Mouse (Mus musculus): ENCODE measurements around the gene Swap70.

The Swap70 gene

DNA sequence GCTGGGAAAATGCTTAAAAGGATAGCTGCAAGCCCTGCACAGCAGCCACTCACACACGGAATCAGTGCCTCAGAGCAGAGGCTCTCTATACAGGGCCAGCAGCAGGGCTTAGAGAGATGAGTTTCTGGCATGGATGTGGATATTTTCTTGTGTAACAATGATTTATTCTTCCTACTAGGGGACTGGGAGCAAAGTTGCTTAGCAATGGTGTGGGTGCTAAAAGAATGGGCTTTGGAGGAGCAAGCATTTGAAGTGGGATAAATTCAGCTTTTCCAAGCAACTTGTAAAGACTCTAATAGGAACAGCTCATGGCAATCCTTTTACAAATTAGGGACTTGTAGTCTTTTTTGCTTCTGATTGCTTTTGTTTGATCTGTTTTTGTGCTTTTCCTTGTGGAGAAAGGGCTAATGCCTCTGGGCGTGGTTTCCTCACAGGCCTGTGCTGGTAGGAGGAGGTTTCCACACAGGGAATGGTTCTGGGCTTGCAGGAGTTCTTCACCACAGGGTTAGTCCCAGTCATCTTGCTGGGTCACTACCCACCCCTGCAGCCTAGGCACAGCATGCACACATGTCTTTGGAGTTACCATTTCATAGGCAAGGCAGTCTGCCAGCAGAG is 16.4 kb downstream of the Swap70 start:
- in situ Hi-C loops (cut with MboI) = no loop called here

DNA sequence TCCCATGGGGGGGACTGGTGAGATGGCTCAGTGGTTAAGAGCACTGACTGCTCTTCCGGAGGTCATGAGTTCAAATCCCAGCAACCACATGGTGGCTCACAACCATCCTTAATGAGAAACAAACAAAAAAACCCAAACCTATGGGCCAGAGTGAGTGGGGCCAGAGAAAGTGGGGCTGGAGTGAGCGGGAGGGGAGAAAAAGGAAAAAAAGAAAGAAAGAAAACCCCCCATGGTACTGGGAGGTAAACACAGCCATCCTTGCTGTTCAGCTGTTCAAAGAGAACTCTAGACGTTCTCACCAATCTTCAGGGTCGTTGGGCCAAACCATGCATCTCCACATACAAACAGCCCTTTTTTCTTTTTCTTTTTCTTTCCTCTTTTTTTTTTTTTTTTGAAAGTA is 18.1 kb downstream of the Swap70 start:
- in situ Hi-C loops (cut with MboI) = no loop called here

DNA sequence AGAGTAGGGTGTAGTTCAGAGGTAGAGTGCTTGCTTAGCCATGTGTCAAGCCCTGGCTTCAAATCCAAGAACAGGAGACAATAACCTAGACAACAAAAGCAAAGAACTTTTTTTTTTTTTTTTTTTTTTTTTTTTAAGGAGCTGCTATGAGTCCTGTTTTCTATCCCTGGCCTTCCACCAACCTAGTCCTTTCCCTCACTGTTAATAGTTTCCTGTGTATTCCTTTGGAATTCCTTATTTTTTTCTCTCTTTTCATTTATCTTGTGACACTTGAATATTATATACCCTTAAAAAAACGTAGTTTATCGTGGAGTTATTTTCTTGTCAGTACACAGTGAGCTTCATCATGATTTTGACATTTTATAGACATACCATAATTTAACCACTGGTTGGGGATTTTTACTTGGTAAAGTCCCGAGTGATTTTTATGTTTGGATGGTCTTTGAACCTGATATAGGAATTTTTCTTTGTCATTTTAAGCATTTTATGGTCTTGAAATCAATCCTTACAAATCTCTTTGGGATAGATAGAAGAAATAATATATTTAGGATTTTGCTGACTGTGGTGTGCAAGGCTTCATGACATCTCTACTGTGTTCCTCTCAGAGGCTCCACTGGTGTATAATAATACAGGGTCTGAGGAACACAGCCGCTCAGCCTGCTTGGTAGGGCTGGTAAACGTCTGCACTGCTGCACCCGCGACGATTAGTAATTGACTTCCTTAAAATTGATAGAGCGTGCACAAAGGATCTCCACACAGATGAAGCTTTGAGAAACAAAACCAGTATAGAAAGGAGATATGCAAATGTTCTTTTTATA is 20.2 kb downstream of the Swap70 start:
- in situ Hi-C loops (cut with MboI) = no loop called here

- in situ Hi-C loops (cut with MboI) = no loop called here
These were observed 20.7 kb downstream of the Swap70 start for GRCm38 (mm10) chr7:110242290-110242581.

GRCm38 (mm10) chr7:110245128-110245527 is 23.6 kb downstream of the Swap70 start:
- in situ Hi-C loops (cut with MboI) = no loop called here

DNA sequence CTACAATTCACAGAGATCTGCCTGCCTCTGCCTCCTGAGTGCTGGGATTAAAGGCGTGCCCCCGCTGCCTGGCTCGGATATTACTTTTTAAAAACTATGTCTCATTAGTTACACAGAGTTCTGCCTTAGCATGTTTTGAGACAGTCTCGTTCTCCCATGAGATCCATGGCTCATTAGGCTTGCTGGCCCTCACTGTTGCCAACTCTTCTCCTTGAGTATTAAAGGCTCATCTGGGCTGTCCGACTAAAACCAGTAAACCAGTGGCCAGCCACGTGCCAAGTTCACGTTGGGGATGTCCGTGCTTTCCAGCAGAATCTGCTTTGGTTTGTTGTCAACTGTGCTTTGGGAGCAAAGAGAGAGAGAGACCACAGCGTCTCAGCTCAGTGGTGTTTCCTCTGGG is 25.0 kb downstream of the Swap70 start:
- in situ Hi-C loops (cut with MboI) = no loop called here

DNA sequence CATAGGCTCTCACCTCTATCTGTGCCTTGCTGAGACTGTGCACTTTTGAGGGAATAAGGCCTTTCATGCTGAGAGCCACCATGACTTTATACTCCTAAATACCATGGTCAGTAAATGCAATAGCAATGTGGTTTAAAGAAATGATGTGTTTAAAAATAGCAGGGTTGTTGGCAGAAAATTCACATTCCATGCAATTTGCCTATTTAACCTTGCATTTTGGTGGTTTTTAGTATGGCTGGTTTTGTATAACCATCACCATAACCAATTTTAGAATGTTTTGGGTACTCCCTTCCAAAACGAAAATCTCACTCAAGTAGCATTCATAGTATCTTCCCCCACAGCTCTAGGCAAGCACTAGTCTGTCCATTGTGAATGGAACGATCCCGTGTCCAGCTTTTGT is 26.3 kb downstream of the Swap70 start:
- in situ Hi-C loops (cut with MboI) = no loop called here

DNA sequence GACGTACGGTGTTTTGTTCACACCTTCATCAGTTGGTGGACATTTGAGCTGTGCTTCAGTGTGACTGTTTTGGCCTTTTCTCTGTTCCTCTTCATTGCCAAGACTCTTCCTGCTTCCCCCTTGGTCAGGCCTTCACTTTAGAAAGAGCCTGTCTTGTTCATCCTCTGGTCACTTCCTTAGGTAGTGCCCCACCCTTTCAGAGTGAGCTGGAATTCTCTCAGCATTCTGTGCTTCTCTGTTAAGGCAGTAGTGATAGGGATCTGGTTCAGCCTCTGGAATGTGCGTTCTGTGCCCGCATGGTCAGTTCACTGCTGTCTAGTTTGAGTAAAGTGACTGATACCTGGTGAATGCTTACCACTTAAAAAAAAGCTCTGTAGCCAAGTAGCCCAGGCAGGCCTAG is 27.2 kb downstream of the Swap70 start:
- in situ Hi-C loops (cut with MboI) = no loop called here

DNA sequence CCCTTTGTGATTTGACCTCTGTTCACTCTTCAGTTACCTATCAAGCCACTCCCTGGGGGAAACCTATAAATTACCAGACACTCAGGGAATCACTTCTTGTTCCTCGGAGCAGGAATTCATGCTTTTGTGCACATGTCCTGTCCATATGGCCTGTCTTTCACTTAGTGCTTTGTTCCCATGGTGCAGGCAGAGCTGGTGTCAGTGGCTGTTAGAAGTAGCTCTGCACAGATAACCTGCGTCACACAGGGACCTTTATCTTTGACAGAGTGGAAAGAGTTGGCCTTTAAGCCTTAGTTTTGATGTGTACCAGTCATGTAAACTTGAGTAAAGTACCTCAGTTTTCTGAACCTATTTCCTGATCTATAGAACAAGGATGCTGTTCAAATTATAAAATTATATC is 32.4 kb downstream of the Swap70 start:
- in situ Hi-C loops (cut with MboI) = no loop called here

- in situ Hi-C loops (cut with MboI) = no loop called here
These were observed 32.9 kb downstream of the Swap70 start for GRCm38 (mm10) chr7:110254395-110254794.

- in situ Hi-C loops (cut with MboI) = no loop called here
These were observed 35.5 kb downstream of the Swap70 start for GRCm38 (mm10) chr7:110257059-110257458.

- in situ Hi-C loops (cut with MboI) = no loop called here
These were observed 36.9 kb downstream of the Swap70 start for GRCm38 (mm10) chr7:110258196-110258950.

GRCm38 (mm10) chr7:110259966-110260711 is 38.6 kb downstream of the Swap70 start:
- in situ Hi-C loops (cut with MboI) = loop anchor here (5.0 kb wide), 1 partner anchor 38 kb away; the partner anchor contains the start of gene Swap70

DNA sequence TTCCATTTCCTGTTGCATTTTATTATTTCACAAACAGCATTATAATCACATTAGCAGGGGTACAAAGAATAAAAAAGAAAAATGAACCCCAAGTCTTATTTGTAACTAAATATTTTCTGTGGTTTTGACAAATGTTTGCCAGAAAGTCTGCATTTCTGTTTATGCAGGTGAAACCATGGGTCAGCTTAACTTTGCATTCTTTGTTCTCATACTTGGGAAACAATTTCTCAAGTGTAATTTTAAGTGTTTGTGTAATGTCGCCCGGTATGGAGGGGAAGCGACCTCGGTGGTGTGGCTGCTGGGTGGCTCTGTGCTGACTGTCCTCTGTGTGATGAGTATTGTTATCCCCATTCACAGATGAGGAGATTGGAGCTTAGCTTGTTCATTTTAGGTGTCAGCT is 40.3 kb downstream of the Swap70 start:
- in situ Hi-C loops (cut with MboI) = loop anchor here (5.0 kb wide), 1 partner anchor 40 kb away; the partner anchor contains the start of gene Swap70

DNA sequence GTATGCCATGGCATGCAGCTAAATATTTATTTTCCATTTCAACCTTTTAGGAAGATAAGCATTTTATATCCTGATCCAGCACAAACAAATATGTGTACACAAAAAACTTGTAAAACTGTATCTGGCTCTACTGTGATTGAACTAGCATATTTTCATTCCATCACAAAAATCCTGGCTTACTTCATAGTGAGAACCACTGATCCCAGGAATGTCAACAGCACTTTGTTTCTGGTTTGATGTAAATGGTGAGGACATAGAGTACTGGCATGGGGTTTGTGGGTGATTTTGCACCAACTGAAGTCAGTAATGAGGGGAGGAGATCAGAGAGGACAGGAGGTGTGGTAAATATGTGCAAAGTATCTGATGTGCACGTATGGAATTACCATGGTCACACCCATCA is 41.1 kb downstream of the Swap70 start:
- in situ Hi-C loops (cut with MboI) = loop anchor here (5.0 kb wide), 1 partner anchor 40 kb away; the partner anchor contains the start of gene Swap70

GRCm38 (mm10) chr7:110263474-110263873 is 42.0 kb downstream of the Swap70 start:
- in situ Hi-C loops (cut with MboI) = loop anchor here (5.0 kb wide), 1 partner anchor 41 kb away; the partner anchor contains the start of gene Swap70

DNA sequence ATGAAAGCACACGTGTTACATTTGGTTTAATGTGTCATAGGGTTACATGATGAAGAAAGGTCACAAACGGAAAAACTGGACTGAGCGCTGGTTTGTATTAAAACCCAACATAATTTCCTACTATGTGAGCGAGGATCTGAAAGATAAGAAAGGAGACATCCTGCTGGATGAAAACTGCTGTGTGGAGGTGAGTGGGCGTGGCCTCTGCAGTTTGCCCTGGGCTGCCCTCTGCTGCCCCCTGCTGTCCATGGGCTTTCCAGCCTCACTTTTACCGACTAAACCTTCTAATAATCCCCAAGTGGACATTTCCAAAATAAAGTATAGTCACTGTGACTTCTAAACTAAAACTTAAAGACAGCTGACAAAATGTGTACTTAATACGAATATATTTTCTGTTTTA is 44.3 kb downstream of the Swap70 start:
- in situ Hi-C loops (cut with MboI) = loop anchor here (5.0 kb wide), 1 partner anchor 98 kb away; no protein-coding TSS in a partner anchor

GRCm38 (mm10) chr7:110267014-110267413 is 45.5 kb downstream of the Swap70 start:
- in situ Hi-C loops (cut with MboI) = loop anchor here (5.0 kb wide), 1 partner anchor 100 kb away; no protein-coding TSS in a partner anchor

DNA sequence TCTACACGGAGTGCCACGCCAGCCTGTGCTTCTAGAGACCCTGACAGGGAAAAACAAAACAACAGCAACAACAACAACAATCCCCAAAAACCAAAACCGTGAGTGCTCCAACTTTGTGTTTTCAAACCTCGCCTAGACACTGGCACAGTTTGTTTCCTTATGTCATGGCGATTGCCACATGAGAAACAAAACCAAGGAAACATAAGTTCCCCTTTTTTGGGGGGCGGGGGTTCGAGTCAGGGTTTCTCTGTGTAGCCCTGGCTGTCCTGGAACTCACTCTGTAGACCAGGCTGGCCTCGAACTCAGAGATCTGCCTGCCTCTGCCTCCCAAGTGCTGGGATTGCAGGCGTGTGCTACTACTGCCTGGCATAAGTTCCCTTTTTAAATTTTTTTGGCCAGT is 46.5 kb downstream of the Swap70 start:
- in situ Hi-C loops (cut with MboI) = loop anchor here (5.0 kb wide), 1 partner anchor 101 kb away; no protein-coding TSS in a partner anchor

GRCm38 (mm10) chr7:110268511-110268910 is 47.0 kb downstream of the Swap70 start:
- in situ Hi-C loops (cut with MboI) = loop anchor here (5.0 kb wide), 1 partner anchor 101 kb away; no protein-coding TSS in a partner anchor

DNA sequence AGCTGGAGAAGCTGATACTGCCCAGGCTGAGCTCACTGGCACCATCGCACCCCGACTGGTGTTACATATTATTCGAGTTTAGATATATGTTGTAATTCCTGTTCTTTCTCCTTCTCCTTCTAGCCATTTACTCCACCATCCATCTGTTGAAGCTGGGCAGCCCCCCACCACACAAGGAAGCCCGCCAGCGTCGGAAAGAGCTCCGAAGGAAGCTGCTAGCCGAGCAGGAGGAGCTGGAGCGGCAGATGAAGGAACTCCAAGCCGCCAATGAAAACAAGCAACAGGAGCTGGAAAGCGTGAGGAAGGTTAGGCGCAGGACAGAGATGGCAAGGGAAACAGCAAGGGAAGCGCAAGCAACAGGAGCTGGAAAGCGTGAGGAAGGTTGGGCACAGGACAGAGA is 48.3 kb downstream of the Swap70 start:
- in situ Hi-C loops (cut with MboI) = loop anchor here (5.0 kb wide), 1 partner anchor 102 kb away; no protein-coding TSS in a partner anchor

DNA sequence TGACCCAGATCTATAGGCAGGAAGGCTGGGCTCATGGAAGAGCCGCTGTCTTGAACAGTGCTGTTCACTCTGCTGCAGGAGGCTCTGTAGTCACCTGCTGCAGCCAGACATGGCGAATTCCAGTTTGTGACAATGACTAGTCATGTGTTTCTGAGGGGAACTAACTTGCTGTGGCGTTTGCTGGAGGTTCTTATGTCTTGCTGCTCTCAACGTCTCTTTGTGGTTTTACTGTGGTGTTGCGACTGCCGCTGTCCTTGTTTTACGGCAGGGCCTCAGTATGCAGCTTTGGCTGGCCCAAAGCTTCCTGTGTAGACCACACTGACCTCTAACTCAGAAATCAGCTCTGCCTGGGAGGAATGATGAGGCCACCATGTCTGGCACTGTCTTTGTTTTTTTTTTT is 48.9 kb downstream of the Swap70 start:
- in situ Hi-C loops (cut with MboI) = no loop called here
